Mouse (Mus musculus): Measurements from ENCODE around the gene Lmntd1.

GRCm38 (mm10) chr6:145640971-145641506 is 26.9 kb upstream of the Lmntd1 start:
- TF ChIP-seq GATA1 (IDR thresholded peaks at IDR 0.05; ENCODE audit: borderline replicate concordance, low read length), result no peak
- TF ChIP-seq FLI1 (IDR thresholded peaks at IDR 0.05; ENCODE audit: low read length), result no peak
